Mouse (Mus musculus) kidney, embryonic 16.5 days (tissue): ENCODE measurements at regions not wholly inside any gene's neighbourhood (a gene's known extent, or its start where the extent isn't known, plus 50 kb on each side); places are given as distances from the start of the nearest gene placed in this dataset.

Experiments
- ATAC-seq: fragments of 200-750 bp; cut with Nextera tagmentation; 2 replicates; pipeline ENCODE4 v1.8.0; 2017; ENCODE audit warnings: moderate TSS enrichment; ENCODE audit not compliant: low FRiP score, low TSS enrichment
- H3K27ac ChIP-seq: fragments of 300-500 bp; sonication (generic); 2 replicates; pipeline ENCODE4 v1.5.1; 2014; ENCODE audit warnings: low read length
- H3K27me3 ChIP-seq: fragments of 300-500 bp; sonication (generic); 2 replicates; pipeline ENCODE4 v1.6.1; 2014; ENCODE audit warnings: low read length, control low read depth, mixed read lengths; ENCODE audit not compliant: insufficient read depth
- H3K36me3 ChIP-seq: fragments of 300-500 bp; sonication (generic); 2 replicates; pipeline ENCODE4 v1.6.1; 2014; ENCODE audit warnings: low read length, control low read depth, mixed read lengths; ENCODE audit not compliant: insufficient read depth
- H3K4me1 ChIP-seq: fragments of 300-500 bp; sonication (generic); 2 replicates; pipeline ENCODE4 v1.6.1; 2014; ENCODE audit warnings: low read length, control low read depth, mixed read lengths; ENCODE audit not compliant: insufficient read depth
- H3K4me2 ChIP-seq: fragments of 300-500 bp; sonication (generic); replicated peaks from 2 replicates; pipeline ENCODE4 v1.6.1; 2014; ENCODE audit warnings: low read depth, low read length
- H3K4me3 ChIP-seq: fragments of 300-500 bp; sonication (generic); 2 replicates; pipeline ENCODE4 v1.5.1; 2014; ENCODE audit warnings: mild to moderate bottlenecking, low read length
- H3K9ac ChIP-seq: fragments of 300-500 bp; sonication (generic); replicated peaks from 2 replicates; pipeline ENCODE4 v1.6.1; 2014; ENCODE audit warnings: low read length
- H3K9me3 ChIP-seq: fragments of 300-500 bp; sonication (generic); 2 replicates; pipeline ENCODE4 v1.6.1; 2016; ENCODE audit warnings: low read length, control low read depth
- WGBS: fragments of 180-500 bp; shearing (Covaris S2); extraction: QIAGEN DNeasy Blood & Tissue Kit; methylation state at CpG from one replicate; pipeline ENCODE4 v1.1.7; 2014; 5-methylcytosine and 5-hydroxymethylcytosine counted together

- no peaks in the 10 kb centered on the region for H3K36me3 ChIP-seq
- no peak overlapping the region for H3K4me2 ChIP-seq
- 93% methylated on average over 2 of the region's 2 CpGs for WGBS
- no peaks in the 10 kb centered on the region for H3K9me3 ChIP-seq
- H3K4me3 ChIP-seq, result no peak overlapping the region
- no peaks in the 10 kb centered on the region for H3K27me3 ChIP-seq
- ATAC-seq, result no peak
- no peaks in the 10 kb centered on the region for H3K4me1 ChIP-seq
- no peak overlapping the region for H3K9ac ChIP-seq
- H3K27ac ChIP-seq, result no peak overlapping the region
Observed at GRCm38 (mm10) chr13:56360803-56361202, 64.5 kb upstream of the Cxcl14 start.

GRCm38 (mm10) chr13:56362238-56362637, 64.2 kb upstream of the Gm3045 start:
- Histone ChIP-seq H3K36me3 (no peaks in the 10 kb centered on the region), H3K27ac (no peak overlapping the region), H3K9ac (no peak overlapping the region), H3K4me3 (no peak overlapping the region), H3K4me1 (no peaks in the 10 kb centered on the region), H3K9me3 (no peaks in the 10 kb centered on the region), H3K27me3 (no peaks in the 10 kb centered on the region), H3K4me2 (no peak overlapping the region)
- ATAC-seq, result no peak
- WGBS, result 73% methylated on average over 4 of the region's 4 CpGs

- Histone ChIP-seq H3K4me1 (no peaks in the 10 kb centered on the region), H3K9me3 (no peaks in the 10 kb centered on the region), H3K36me3 (no peaks in the 10 kb centered on the region), H3K4me2 (no peak overlapping the region), H3K27ac (no peak overlapping the region), H3K4me3 (no peak overlapping the region), H3K9ac (no peak overlapping the region), H3K27me3 (no peaks in the 10 kb centered on the region)
- ATAC-seq, result no peak
- 60% methylated on average over 13 of the region's 13 CpGs for WGBS
Observed at GRCm38 (mm10) chr13:56362646-56363045, 63.7 kb upstream of the Gm3045 start.

GRCm38 (mm10) chr13:56369600-56369999, 56.8 kb upstream of the Gm3045 start:
- Histone ChIP-seq H3K4me1 (peaks cover 7% of the 10 kb centered on the region), H3K36me3 (no peaks in the 10 kb centered on the region), H3K9ac (no peak overlapping the region), H3K4me3 (no peak overlapping the region), H3K9me3 (no peaks in the 10 kb centered on the region), H3K27ac (no peak overlapping the region), H3K27me3 (no peaks in the 10 kb centered on the region), H3K4me2 (no peak overlapping the region)
- WGBS, result 59% methylated on average over 2 of the region's 2 CpGs
- no peak for ATAC-seq

GRCm38 (mm10) chr13:56371374-56371773, 55.0 kb upstream of the Gm3045 start:
- Histone ChIP-seq H3K4me1 (peaks cover 7% of the 10 kb centered on the region), H3K9me3 (no peaks in the 10 kb centered on the region), H3K36me3 (no peaks in the 10 kb centered on the region), H3K9ac (no peak overlapping the region), H3K4me3 (no peak overlapping the region), H3K4me2 (no peak overlapping the region), H3K27me3 (no peaks in the 10 kb centered on the region), H3K27ac (peak overlapping the region; percentile 52; the same call in 1 of the 2 replicates)
- no peak for ATAC-seq
- 46% methylated on average over 5 of the region's 5 CpGs for WGBS

GRCm38 (mm10) chr13:56372003-56372725, 54.2 kb upstream of the Gm3045 start:
- ATAC-seq, result no peak
- H3K9me3 ChIP-seq, result no peaks in the 10 kb centered on the region
- H3K27me3 ChIP-seq, result no peaks in the 10 kb centered on the region
- WGBS, result 34% methylated on average over 20 of the region's 20 CpGs
- H3K4me3 ChIP-seq, result no peak overlapping the region
- H3K4me2 ChIP-seq, result peak overlapping the region; percentile 16; the same call in 1 of the 2 replicates
- peak overlapping the region; percentile 56; the same call in 1 of the 2 replicates for H3K27ac ChIP-seq
- H3K9ac ChIP-seq, result no peak overlapping the region
- H3K36me3 ChIP-seq, result no peaks in the 10 kb centered on the region
- H3K4me1 ChIP-seq, result peaks cover 7% of the 10 kb centered on the region

GRCm38 (mm10) chr13:56372727-56373126, 53.7 kb upstream of the Gm3045 start:
- no peak for ATAC-seq
- H3K4me2 ChIP-seq, result no peak overlapping the region
- H3K36me3 ChIP-seq, result no peaks in the 10 kb centered on the region
- H3K9me3 ChIP-seq, result no peaks in the 10 kb centered on the region
- H3K4me3 ChIP-seq, result no peak overlapping the region
- 77% methylated on average over 6 of the region's 6 CpGs for WGBS
- H3K4me1 ChIP-seq, result peaks cover 7% of the 10 kb centered on the region
- no peak overlapping the region for H3K9ac ChIP-seq
- no peaks in the 10 kb centered on the region for H3K27me3 ChIP-seq
- no peak overlapping the region for H3K27ac ChIP-seq
